Mouse (Mus musculus): Measurements from ENCODE around the gene Hdac4. TPM values are rescaled to one million over a fixed set of nuclear protein-coding genes. Genes with fewer than 3 reads are reported as not detected.

Gene Hdac4
- polyA plus RNA-seq, 1 experiment from 2014 or later: 25.3 TPM

DNA sequence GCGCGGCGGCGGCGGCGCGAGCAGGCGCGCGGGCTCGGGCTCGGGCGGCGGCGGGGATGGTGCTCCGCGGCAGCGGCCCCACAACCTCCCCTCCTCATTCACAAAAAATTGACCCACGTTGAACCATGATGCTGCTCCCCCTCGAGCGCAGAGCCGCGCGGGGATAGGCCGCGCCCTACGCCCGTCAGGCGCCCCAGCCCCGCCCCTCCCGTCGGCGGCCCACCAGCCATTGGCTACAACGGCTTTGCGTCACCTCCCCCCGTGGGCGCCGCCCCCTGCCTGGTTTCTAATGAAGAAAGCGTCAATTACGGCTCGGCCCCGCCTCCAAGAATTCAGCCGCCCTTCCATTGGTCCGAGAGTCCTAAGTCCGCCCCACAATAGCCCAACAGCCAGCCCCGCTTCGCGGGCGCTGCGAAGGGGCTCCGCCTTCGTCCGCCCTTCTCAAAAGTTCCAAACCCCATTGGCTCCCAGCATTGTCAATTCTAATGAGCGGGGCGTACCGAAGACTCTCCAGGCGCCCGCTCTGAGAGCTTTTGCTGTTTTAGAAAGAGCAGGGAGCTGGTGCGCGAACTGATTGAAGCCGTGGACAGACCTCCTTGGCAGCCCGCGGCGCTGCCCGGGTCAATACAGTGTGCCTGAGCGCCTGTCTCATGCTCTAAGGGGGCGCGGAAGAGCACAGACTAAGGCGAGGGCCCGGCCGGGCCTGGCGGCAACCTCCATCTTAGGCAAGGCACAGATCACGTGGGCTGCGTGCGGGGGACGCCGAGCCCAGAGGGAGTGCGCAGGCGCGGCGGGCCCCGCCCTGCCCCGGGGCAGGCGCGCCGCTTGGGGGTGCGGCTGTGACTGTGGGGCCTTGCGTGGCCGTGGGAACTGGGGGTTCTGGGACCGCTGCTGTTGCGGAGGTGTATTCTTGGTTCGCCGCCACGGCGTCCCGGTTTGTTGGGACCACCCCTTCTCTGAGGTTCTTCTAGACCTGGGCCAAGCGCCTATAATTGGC is 15.1 kb downstream of the Hdac4 start:
- H3K9ac ChIP-seq (ENCODE audit: low read depth, low read length): peak overlapping the region; percentile 80
- peak overlapping the region; percentile 98 for H3K27ac ChIP-seq (ENCODE audit: low read length)
- no peaks in the 10 kb centered on the region for H3K9me3 ChIP-seq (replicated peaks; ENCODE audit: control insufficient read depth, low read length, poor library complexity, severe bottlenecking)
- peak; percentile 98 for ATAC-seq
- H3K36me3 ChIP-seq (ENCODE audit: control insufficient read depth, insufficient read depth, low read length): no peaks in the 10 kb centered on the region
- H3K4me3 ChIP-seq (ENCODE audit: low read depth, low read length): peak overlapping the region; percentile 89
- H3K4me1 ChIP-seq (ENCODE audit: control insufficient read depth, insufficient read depth, low read length): peaks cover 26% of the 10 kb centered on the region
- under 1% methylated on average over 75 of the region's 97 CpGs for WGBS
- no peaks in the 10 kb centered on the region for H3K27me3 ChIP-seq (ENCODE audit: control insufficient read depth, insufficient read depth, low read depth, low read length)
- peak overlapping the region; percentile 69 for H3K4me2 ChIP-seq (ENCODE audit: low read length)

DNA sequence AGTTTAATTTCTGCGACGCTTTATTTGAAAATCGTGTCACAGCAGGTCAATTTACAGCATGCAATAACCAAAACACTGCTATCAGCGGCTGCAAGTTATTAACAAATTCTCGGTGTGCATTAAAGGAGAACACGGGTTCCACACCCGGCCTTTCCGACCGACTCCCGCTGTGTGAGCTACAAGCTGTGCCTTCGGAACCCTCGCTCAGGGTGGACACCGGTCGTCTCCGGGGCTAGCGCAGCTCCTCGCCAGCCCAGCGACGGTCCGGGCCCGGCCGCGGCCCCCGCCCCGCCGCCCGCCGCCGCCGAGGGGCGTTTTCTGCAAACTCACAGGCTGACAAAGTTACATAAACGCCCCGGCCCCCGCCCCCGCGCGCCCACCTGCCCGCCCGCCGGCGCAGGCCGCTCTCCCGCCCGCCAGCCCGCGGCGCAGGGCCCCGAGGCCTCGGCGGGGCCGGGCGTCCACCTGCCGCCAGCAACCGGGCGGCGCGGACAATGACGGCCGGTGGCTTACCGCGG is 16.0 kb downstream of the Hdac4 start:
- H3K9me3 ChIP-seq (replicated peaks; ENCODE audit: control insufficient read depth, low read length, poor library complexity, severe bottlenecking): no peaks in the 10 kb centered on the region
- under 1% methylated on average over 56 of the region's 61 CpGs for WGBS
- ATAC-seq: no peak
- H3K36me3 ChIP-seq (ENCODE audit: control insufficient read depth, insufficient read depth, low read length): no peaks in the 10 kb centered on the region
- H3K4me1 ChIP-seq (ENCODE audit: control insufficient read depth, insufficient read depth, low read length): peaks cover 30% of the 10 kb centered on the region
- peak overlapping the region; percentile 67 for H3K4me2 ChIP-seq (ENCODE audit: low read length)
- no peaks in the 10 kb centered on the region for H3K27me3 ChIP-seq (ENCODE audit: control insufficient read depth, insufficient read depth, low read depth, low read length)
- H3K9ac ChIP-seq (ENCODE audit: low read depth, low read length): peak overlapping the region; percentile 80
- H3K4me3 ChIP-seq (ENCODE audit: low read depth, low read length): peak overlapping the region; percentile 89
- peak overlapping the region; percentile 95 for H3K27ac ChIP-seq (ENCODE audit: low read length)

GRCm38 (mm10) chr1:92179070-92179469 is 16.4 kb downstream of the Hdac4 start:
- WGBS: 4% methylated on average over 11 of the region's 11 CpGs

DNA sequence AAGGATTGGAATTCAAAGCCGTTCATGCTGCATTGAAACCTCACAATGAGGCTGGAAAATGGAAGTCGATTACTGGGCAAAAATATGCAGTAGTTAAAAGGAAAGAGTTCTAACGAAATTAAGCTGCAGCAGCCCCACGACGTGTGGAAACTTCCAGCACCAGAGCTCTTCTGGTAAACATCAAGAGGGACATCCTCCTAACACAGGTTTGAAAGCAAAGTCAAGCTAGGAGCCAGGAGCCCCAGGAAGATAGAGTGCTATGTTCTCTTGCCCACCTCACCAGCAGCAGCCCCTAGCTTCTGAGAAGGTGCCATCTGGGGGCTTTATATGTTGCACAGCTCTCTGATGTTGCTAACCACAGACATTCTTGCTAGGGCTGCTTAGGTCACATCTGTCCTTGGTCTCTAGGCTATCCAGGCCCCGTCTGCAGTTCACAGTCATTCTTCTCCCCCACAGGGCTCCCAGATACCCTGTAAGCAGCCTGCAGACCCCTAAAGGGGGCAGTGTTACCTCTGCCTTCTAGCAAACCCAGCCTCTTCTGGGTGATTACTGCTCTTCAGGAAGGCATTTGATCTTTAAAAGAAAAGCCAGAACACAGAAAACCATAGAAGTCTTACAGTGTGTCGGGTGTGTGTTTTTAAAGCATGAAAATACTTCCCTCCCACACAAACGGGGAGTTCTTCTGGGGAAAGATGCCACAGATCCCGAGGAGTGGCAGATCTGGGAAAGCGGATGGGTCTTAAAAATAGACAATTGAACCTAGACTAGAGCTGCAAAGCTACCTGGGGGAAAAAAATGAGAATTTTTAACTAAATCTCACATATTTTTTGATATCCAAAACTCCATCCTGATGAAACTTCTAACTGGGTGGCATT is 17.2 kb downstream of the Hdac4 start:
- Histone ChIP-seq H3K9ac (ENCODE audit: low read depth, low read length) (peak overlapping the region; percentile 80), H3K27ac (ENCODE audit: low read length) (peak overlapping the region; percentile 43), H3K9me3 (replicated peaks; ENCODE audit: control insufficient read depth, low read length, poor library complexity, severe bottlenecking) (no peaks in the 10 kb centered on the region), H3K36me3 (ENCODE audit: control insufficient read depth, insufficient read depth, low read length) (no peaks in the 10 kb centered on the region), H3K27me3 (ENCODE audit: control insufficient read depth, insufficient read depth, low read depth, low read length) (no peaks in the 10 kb centered on the region), H3K4me3 (ENCODE audit: low read depth, low read length) (peak overlapping the region; percentile 89), H3K4me1 (ENCODE audit: control insufficient read depth, insufficient read depth, low read length) (peaks cover 40% of the 10 kb centered on the region), H3K4me2 (ENCODE audit: low read length) (peak overlapping the region; percentile 67)
- ATAC-seq: no peak
- WGBS: 7% methylated on average over 10 of the region's 10 CpGs

More at GRCm38 (mm10) chr1:92179070-92179469, 16.4 kb downstream of the Hdac4 start:
- Histone ChIP-seq H3K4me3 (ENCODE audit: low read depth, low read length) (peak overlapping the region; percentile 89), H3K4me2 (ENCODE audit: low read length) (peak overlapping the region; percentile 67), H3K9me3 (replicated peaks; ENCODE audit: control insufficient read depth, low read length, poor library complexity, severe bottlenecking) (no peaks in the 10 kb centered on the region), H3K27ac (ENCODE audit: low read length) (peak overlapping the region; percentile 5; the same call in 1 of the 2 replicates), H3K4me1 (ENCODE audit: control insufficient read depth, insufficient read depth, low read length) (peaks cover 34% of the 10 kb centered on the region), H3K9ac (ENCODE audit: low read depth, low read length) (peak overlapping the region; percentile 80), H3K36me3 (ENCODE audit: control insufficient read depth, insufficient read depth, low read length) (no peaks in the 10 kb centered on the region), H3K27me3 (ENCODE audit: control insufficient read depth, insufficient read depth, low read depth, low read length) (no peaks in the 10 kb centered on the region)
- ATAC-seq: no peak

DNA sequence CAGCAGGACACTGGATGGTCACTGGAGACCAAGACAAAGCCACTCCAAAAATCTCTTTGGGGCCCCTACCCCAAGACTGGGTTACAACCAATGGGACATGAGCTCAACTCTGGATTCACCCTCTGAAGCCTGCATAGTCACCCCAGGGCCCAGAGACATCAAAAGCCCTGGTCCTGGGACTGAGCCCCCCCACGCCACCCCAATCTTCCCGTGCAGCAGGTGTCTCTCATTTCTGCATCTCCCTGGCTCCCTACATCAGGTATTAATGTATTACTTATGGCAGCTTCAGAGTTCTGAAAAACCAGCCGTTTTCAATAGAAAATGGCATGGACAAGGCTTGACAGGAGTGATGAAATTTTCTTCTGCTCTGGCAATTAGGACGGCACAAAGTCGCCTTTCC is 17.9 kb downstream of the Hdac4 start:
- H3K9me3 ChIP-seq (replicated peaks; ENCODE audit: control insufficient read depth, low read length, poor library complexity, severe bottlenecking): no peaks in the 10 kb centered on the region
- no peak for ATAC-seq
- 0 out of 2 replicates have a peak overlapping the region, but pooled peaks have one; percentile 89 for H3K4me3 ChIP-seq (ENCODE audit: low read depth, low read length)
- peak overlapping the region; percentile 51; the same call in 1 of the 2 replicates for H3K9ac ChIP-seq (ENCODE audit: low read depth, low read length)
- H3K4me2 ChIP-seq (ENCODE audit: low read length): peak overlapping the region; percentile 67
- no peaks in the 10 kb centered on the region for H3K27me3 ChIP-seq (ENCODE audit: control insufficient read depth, insufficient read depth, low read depth, low read length)
- 10% methylated on average over 5 of the region's 5 CpGs for WGBS
- H3K27ac ChIP-seq (ENCODE audit: low read length): peak overlapping the region; percentile 43
- H3K4me1 ChIP-seq (ENCODE audit: control insufficient read depth, insufficient read depth, low read length): peaks cover 40% of the 10 kb centered on the region
- no peaks in the 10 kb centered on the region for H3K36me3 ChIP-seq (ENCODE audit: control insufficient read depth, insufficient read depth, low read length)

DNA sequence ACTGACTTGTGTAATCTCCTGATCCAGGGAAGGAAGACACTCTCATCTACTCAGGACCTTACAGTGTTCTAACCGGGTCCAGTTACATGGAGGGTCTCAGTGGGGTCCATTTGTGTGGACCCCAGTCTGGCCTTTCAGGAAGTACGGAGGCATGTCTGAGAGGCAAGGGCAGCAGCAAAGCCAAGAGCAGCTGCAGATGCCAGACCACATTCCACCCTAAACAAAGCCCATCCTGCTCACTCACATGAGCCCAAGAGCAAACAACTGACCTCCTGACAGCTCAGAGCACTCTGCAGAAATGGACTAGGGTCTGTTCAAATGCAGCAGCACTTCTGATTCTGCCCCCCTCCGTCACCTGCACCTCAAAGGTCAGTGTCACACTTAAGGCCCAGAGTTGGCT is 18.3 kb downstream of the Hdac4 start:
- no peaks in the 10 kb centered on the region for H3K36me3 ChIP-seq (ENCODE audit: control insufficient read depth, insufficient read depth, low read length)
- 42% methylated on average over 3 of the region's 3 CpGs for WGBS
- peak overlapping the region; percentile 51; the same call in 1 of the 2 replicates for H3K9ac ChIP-seq (ENCODE audit: low read depth, low read length)
- no peaks in the 10 kb centered on the region for H3K27me3 ChIP-seq (ENCODE audit: control insufficient read depth, insufficient read depth, low read depth, low read length)
- peaks cover 40% of the 10 kb centered on the region for H3K4me1 ChIP-seq (ENCODE audit: control insufficient read depth, insufficient read depth, low read length)
- H3K4me2 ChIP-seq (ENCODE audit: low read length): peak overlapping the region; percentile 67
- no peak for ATAC-seq
- peak overlapping the region; percentile 43; the same call in 1 of the 2 replicates for H3K27ac ChIP-seq (ENCODE audit: low read length)
- H3K9me3 ChIP-seq (replicated peaks; ENCODE audit: control insufficient read depth, low read length, poor library complexity, severe bottlenecking): no peaks in the 10 kb centered on the region
- no peak overlapping the region for H3K4me3 ChIP-seq (ENCODE audit: low read depth, low read length)

- H3K4me2 ChIP-seq (ENCODE audit: low read length): no peak overlapping the region
- H3K9me3 ChIP-seq (replicated peaks; ENCODE audit: control insufficient read depth, low read length, poor library complexity, severe bottlenecking): no peaks in the 10 kb centered on the region
- no peak for ATAC-seq
- H3K9ac ChIP-seq (ENCODE audit: low read depth, low read length): no peak overlapping the region
- no peaks in the 10 kb centered on the region for H3K27me3 ChIP-seq (ENCODE audit: control insufficient read depth, insufficient read depth, low read depth, low read length)
- H3K36me3 ChIP-seq (ENCODE audit: control insufficient read depth, insufficient read depth, low read length): no peaks in the 10 kb centered on the region
- H3K27ac ChIP-seq (ENCODE audit: low read length): no peak overlapping the region
- no peak overlapping the region for H3K4me3 ChIP-seq (ENCODE audit: low read depth, low read length)
- WGBS: 88% methylated on average over 6 of the region's 6 CpGs
- peaks cover 35% of the 10 kb centered on the region for H3K4me1 ChIP-seq (ENCODE audit: control insufficient read depth, insufficient read depth, low read length)
Observed at GRCm38 (mm10) chr1:92175266-92175665, 20.2 kb downstream of the Hdac4 start.

DNA sequence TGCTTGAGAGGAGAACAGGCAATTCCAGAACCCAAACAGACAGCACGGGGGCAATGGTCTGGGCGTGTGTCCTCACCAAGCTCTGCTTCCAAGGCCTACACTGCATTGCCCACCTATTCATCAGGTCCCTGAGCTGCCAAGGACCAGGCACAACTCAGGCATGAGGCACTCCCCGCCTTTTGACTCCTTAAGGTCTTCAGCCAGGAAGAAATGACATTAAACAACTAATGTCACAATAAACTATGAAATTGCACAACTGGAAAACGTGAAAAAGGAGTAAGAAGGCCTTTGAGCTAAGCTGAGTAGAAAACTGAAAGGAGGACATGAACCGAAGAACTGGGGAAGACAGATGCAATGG is 20.6 kb downstream of the Hdac4 start:
- Histone ChIP-seq H3K9ac (ENCODE audit: low read depth, low read length) (no peak overlapping the region), H3K4me3 (ENCODE audit: low read depth, low read length) (no peak overlapping the region), H3K4me2 (ENCODE audit: low read length) (no peak overlapping the region), H3K4me1 (ENCODE audit: control insufficient read depth, insufficient read depth, low read length) (peaks cover 35% of the 10 kb centered on the region), H3K27ac (ENCODE audit: low read length) (no peak overlapping the region), H3K36me3 (ENCODE audit: control insufficient read depth, insufficient read depth, low read length) (no peaks in the 10 kb centered on the region), H3K9me3 (replicated peaks; ENCODE audit: control insufficient read depth, low read length, poor library complexity, severe bottlenecking) (no peaks in the 10 kb centered on the region), H3K27me3 (ENCODE audit: control insufficient read depth, insufficient read depth, low read depth, low read length) (no peaks in the 10 kb centered on the region)
- ATAC-seq: no peak
- 82% methylated on average over 5 of the region's 5 CpGs for WGBS

Measured in midbrain, embryonic 16.5 days (tissue).